Mouse (Mus musculus) lung, postnatal 0 days (tissue): Measurements from ENCODE around the gene Fars2.

Experiments used
- CTCF ChIP-seq: IDR thresholded peaks from 2 replicates; pipeline ENCODE4 v1.5.1; 2016; ENCODE audit warnings: antibody characterized with exemption, mild to moderate bottlenecking
- EP300 ChIP-seq: IDR thresholded peaks from 2 replicates; pipeline ENCODE4 v1.6.1; 2016; ENCODE audit warnings: antibody characterized with exemption, mild to moderate bottlenecking, control low read depth

- TF ChIP-seq CTCF (no peak), EP300 (no peak)
These were observed 632.8 kb downstream of the Fars2 start for GRCm38 (mm10) chr13:36750056-36750455.
